Mouse (Mus musculus) colon, adult 2 months (tissue): ENCODE data around the gene Olfr589. TPM values are rescaled to one million over a fixed set of nuclear protein-coding genes. Genes with fewer than 3 reads are reported as not detected.

Source experiments
- polyA plus RNA-seq: library from polyadenylated mRNA; depleted of rRNA; stranded (reverse); fragments of >200 nt; gene quantifications from 2 replicates; pipeline ENCODE4 v1.2.3, GENCODE M21; 2012; rRNA removed

Olfr589 gene
- polyA plus RNA-seq, result not detected in 2 replicates

GRCm38 (mm10) chr7:103156256-103156655 lies at the start of gene Olfr589:
Gene Olfr589, minus strand, starts transcription at chr7:103156356.

DNA sequence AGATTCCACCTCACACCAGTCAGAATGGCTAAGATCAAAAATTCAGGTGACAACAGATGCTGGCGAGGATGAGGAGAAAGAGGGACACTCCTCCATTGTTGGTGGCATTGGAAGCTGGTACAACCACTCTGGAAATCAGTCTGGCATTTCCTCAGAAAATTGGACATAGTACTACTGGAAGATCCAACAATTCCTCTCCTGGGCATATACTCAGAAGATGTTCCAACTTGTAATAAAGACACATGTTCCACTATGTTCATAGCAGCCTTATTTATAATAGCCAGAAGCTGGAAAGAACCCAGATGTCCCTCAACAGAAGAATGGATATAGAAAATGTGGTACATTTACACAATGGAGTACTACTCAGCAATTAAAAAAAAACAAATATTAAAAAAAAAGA lies 28.3 kb upstream of the Olfr589 start, which contains the start of gene Olfr592:
TSS of gene Olfr592 (plus strand) at position 301 of the 400 bp plus-strand sequence.

DNA sequence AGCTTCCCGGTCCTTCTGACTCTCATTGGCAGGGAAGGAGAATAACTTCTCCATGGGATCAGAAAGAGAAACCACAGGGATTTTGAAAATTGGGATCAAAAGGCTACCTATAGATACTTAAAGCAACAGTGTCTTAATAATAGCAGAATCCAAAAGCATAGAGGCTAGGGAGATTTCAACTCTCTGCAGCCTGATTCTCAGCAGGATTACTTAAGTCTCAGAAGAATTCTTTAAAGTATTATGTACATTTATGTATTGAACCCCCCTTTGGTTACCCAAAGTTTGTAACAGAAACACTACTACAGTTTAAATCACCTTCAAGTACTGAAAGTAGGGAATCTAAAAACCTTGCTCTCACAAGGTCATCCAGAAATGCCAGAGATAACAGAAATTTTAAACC lies 22.1 kb upstream of the Olfr589 start, which contains the start of gene Olfr591:
TSS of gene Olfr591 (minus strand) at position 101 of the 400 bp plus-strand sequence.

DNA sequence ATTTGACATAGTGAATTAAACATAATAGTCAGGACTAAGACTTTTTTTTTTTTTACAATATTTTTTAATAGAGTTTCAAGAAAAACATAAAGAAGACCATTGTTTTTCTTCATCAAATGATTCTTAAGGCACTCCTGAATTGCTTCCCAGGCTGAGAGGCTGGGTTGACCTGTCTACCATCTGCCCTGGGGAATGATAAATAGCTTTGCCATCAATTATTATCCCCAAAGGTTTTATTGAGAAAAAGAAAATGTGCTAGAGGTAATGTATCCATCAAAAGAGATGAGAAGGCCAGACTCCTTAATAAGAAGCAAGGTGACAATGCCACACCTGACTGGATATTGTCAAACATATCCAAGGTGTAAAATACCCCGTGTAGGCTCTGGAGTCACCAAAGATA lies 15.6 kb downstream of the Olfr589 start, which contains the start of gene Olfr588-ps1:
TSS of gene Olfr588-ps1 (plus strand) at position 301 of the 400 bp plus-strand sequence.

GRCm38 (mm10) chr7:103125538-103125937 lies 30.6 kb downstream of the Olfr589 start, which contains the start of gene Olfr586:
Gene Olfr586, minus strand, starts transcription at chr7:103125638.

Other genes starting within 250 kb of the Olfr589 start
- not detected in 2 replicates for gene Olfr571, start 238.8 kb downstream of the Olfr589 start, polyA plus RNA-seq
- gene Olfr572, start 231.9 kb downstream of the Olfr589 start, polyA plus RNA-seq, result not detected in 2 replicates
- not detected in 2 replicates for gene Olfr573-ps1, start 213.8 kb downstream of the Olfr589 start, polyA plus RNA-seq
- not detected in 2 replicates for gene Olfr574, start 207.9 kb downstream of the Olfr589 start, polyA plus RNA-seq
- gene Olfr575, start 197.6 kb downstream of the Olfr589 start, polyA plus RNA-seq, result not detected in 2 replicates
- not detected in 2 replicates for gene Olfr576, start 193.7 kb downstream of the Olfr589 start, polyA plus RNA-seq
- not detected in 2 replicates for gene Olfr577, start 180.4 kb downstream of the Olfr589 start, polyA plus RNA-seq
- gene Olfr578, start 167.0 kb downstream of the Olfr589 start, polyA plus RNA-seq, result not detected in 2 replicates
- gene Olfr582, start 118.3 kb downstream of the Olfr589 start, polyA plus RNA-seq, result not detected in 2 replicates
- not detected in 2 replicates for gene Olfr583, start 105.1 kb downstream of the Olfr589 start, polyA plus RNA-seq
- gene Olfr584, start 74.5 kb downstream of the Olfr589 start, polyA plus RNA-seq, result not detected in 2 replicates
- gene Olfr585, start 58.6 kb downstream of the Olfr589 start, polyA plus RNA-seq, result not detected in 2 replicates
- not detected in 2 replicates for gene Olfr586, start 30.7 kb downstream of the Olfr589 start, polyA plus RNA-seq
- gene Olfr588-ps1, start 15.5 kb downstream of the Olfr589 start, polyA plus RNA-seq, result not detected in 2 replicates
- gene Olfr591, start 22.0 kb upstream of the Olfr589 start, polyA plus RNA-seq, result not detected in 2 replicates
- not detected in 2 replicates for gene Olfr592, start 28.4 kb upstream of the Olfr589 start, polyA plus RNA-seq
- not detected in 2 replicates for gene Olfr593, start 55.5 kb upstream of the Olfr589 start, polyA plus RNA-seq
- not detected in 2 replicates for gene Olfr594, start 60.6 kb upstream of the Olfr589 start, polyA plus RNA-seq
- gene Usp17ld, start 96.1 kb upstream of the Olfr589 start, polyA plus RNA-seq, result not detected in 2 replicates
- not detected in 2 replicates for gene Olfr596, start 149.3 kb upstream of the Olfr589 start, polyA plus RNA-seq
- not detected in 2 replicates for gene Olfr597, start 160.0 kb upstream of the Olfr589 start, polyA plus RNA-seq
- not detected in 2 replicates for gene Olfr598, start 167.2 kb upstream of the Olfr589 start, polyA plus RNA-seq
- gene Olfr599, start 179.6 kb upstream of the Olfr589 start, polyA plus RNA-seq, result not detected in 2 replicates
- not detected in 2 replicates for gene Olfr600, start 193.3 kb upstream of the Olfr589 start, polyA plus RNA-seq
- not detected in 2 replicates for gene Olfr601, start 206.3 kb upstream of the Olfr589 start, polyA plus RNA-seq
- not detected in 2 replicates for gene Olfr603, start 229.8 kb upstream of the Olfr589 start, polyA plus RNA-seq